Mouse (Mus musculus): ENCODE measurements around the gene Gm49450. TPM values are rescaled to one million over a fixed set of nuclear protein-coding genes. Genes with fewer than 3 reads are reported as not detected.
"Not testable (repeated sequence)": the region's sequence is repeated elsewhere in the genome, so short reads cannot be mapped to it uniquely, and the experiment has no call there.

Gene Gm49450
- polyA plus RNA-seq, 1 experiment = 3.5 TPM

GRCm38 (mm10) chr15:98957475-98957874 lies 4.1 kb upstream of the Gm49450 start:
- no peak for DNase-seq (ENCODE audit: extremely low spot score in 1 of 2, low spot score in 1 of 2)

- no peak for DNase-seq (ENCODE audit: extremely low spot score in 1 of 2, low spot score in 1 of 2)
Measured at GRCm38 (mm10) chr15:98956000-98956399, 2.6 kb upstream of the Gm49450 start.

GRCm38 (mm10) chr15:98955324-98955723 lies 2.0 kb upstream of the Gm49450 start:
- DNase-seq (ENCODE audit: extremely low spot score in 1 of 2, low spot score in 1 of 2) = no peak

GRCm38 (mm10) chr15:98954425-98955253 lies 1.3 kb upstream of the Gm49450 start:
- peak in 1 of 2 experiments; percentile 66 for DNase-seq (ENCODE audit: extremely low spot score in 1 of 2, low spot score in 1 of 2)

GRCm38 (mm10) chr15:98952751-98953400 lies 475 bp downstream of the Gm49450 start:
- DNase-seq (ENCODE audit: extremely low spot score in 1 of 2, low spot score in 1 of 2) = no peak

GRCm38 (mm10) chr15:98952063-98952455 lies 1.3 kb downstream of the Gm49450 start:
- no peak for DNase-seq (ENCODE audit: extremely low spot score in 1 of 2, low spot score in 1 of 2)

GRCm38 (mm10) chr15:98951122-98952062 lies 2.0 kb downstream of the Gm49450 start:
- DNase-seq (ENCODE audit: extremely low spot score in 1 of 2, low spot score in 1 of 2) = not testable (repeated sequence)

GRCm38 (mm10) chr15:98949607-98949892 lies 3.8 kb downstream of the Gm49450 start:
- no peak for DNase-seq (ENCODE audit: extremely low spot score in 1 of 2, low spot score in 1 of 2)

- no peak for DNase-seq (ENCODE audit: extremely low spot score in 1 of 2, low spot score in 1 of 2)
Measured at GRCm38 (mm10) chr15:98948857-98949606, 4.3 kb downstream of the Gm49450 start.

- no peak for DNase-seq (ENCODE audit: extremely low spot score in 1 of 2, low spot score in 1 of 2)
Measured at GRCm38 (mm10) chr15:98948382-98948781, 5.0 kb downstream of the Gm49450 start.

GRCm38 (mm10) chr15:98947884-98948283 lies 5.5 kb downstream of the Gm49450 start:
- no peak for DNase-seq (ENCODE audit: extremely low spot score in 1 of 2, low spot score in 1 of 2)

- DNase-seq (ENCODE audit: extremely low spot score in 1 of 2, low spot score in 1 of 2) = no peak
Measured at GRCm38 (mm10) chr15:98943133-98943532, 10.2 kb downstream of the Gm49450 start.

GRCm38 (mm10) chr15:98942081-98942480 lies 11.3 kb downstream of the Gm49450 start:
- DNase-seq (ENCODE audit: extremely low spot score in 1 of 2, low spot score in 1 of 2) = no peak

GRCm38 (mm10) chr15:98941539-98941938 lies 11.8 kb downstream of the Gm49450 start:
- DNase-seq (ENCODE audit: extremely low spot score in 1 of 2, low spot score in 1 of 2) = no peak

- DNase-seq (ENCODE audit: extremely low spot score in 1 of 2, low spot score in 1 of 2) = no peak
Measured at GRCm38 (mm10) chr15:98940816-98941215, 12.5 kb downstream of the Gm49450 start.

GRCm38 (mm10) chr15:98934217-98934839 lies 19.0 kb downstream of the Gm49450 start, which contains the start of gene Tuba1b:
Gene Tuba1b, minus strand, starts transcription at chr15:98934565.
- DNase-seq (ENCODE audit: extremely low spot score in 1 of 2, low spot score in 1 of 2) = peak; percentile 81 to 90

GRCm38 (mm10) chr15:98933833-98934216 lies 19.5 kb downstream of the Gm49450 start:
- DNase-seq (ENCODE audit: extremely low spot score in 1 of 2, low spot score in 1 of 2) = peak; percentile 91 to 98

- DNase-seq (ENCODE audit: extremely low spot score in 1 of 2, low spot score in 1 of 2) = not testable (repeated sequence)
Measured at GRCm38 (mm10) chr15:98933004-98933671, 20.2 kb downstream of the Gm49450 start.

GRCm38 (mm10) chr15:98930998-98931397 lies 22.4 kb downstream of the Gm49450 start:
- DNase-seq (ENCODE audit: extremely low spot score in 1 of 2, low spot score in 1 of 2) = no peak

Measured in frontal cortex, adult 2 months (tissue).